Comparison of ENCODE assay signal across 8 mouse cellular contexts in the genomic region with DNA sequence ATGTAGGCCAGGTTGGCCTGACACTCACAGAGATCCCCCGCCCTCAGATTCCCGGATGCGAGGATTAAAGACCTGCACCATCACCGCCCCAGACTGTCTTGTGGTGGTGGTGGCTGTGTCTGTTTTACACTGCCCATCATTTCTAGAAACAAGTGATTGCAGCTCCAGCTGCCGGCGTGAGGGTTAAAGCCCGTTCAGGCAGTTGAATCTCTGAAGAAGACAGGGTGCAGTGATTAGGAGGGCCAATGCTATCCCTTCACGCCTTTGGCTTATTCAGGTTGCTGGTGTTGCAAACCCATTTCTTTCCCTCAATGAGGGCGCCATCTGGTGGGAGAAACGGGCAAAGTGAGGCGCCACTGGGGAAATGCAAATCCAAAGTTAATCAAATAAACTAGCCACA.
A peak's percentile ranks its signal among the peaks of the same experiment; 100 is the strongest.
DNase-seq lines count a peak whose midpoint lies in the region; ATAC-seq and TF ChIP-seq lines count a peak whose summit lies in the region.

No protein-coding gene starts in this region.

- H3K4me3 ChIP-seq in heart, embryonic 12.5 days, result no peak overlapping the region
- H3K4me3 ChIP-seq in cerebellum, adult 2 months (replicated peaks; ENCODE audit: insufficient read depth, low read depth, low read length), result no peak overlapping the region

- H3K27me3 ChIP-seq in heart, embryonic 12.5 days (replicated peaks), result no peaks in the 10 kb centered on the region
- H3K27me3 ChIP-seq in cerebellum, adult 2 months (ENCODE audit: control insufficient read depth, insufficient read depth, low read length), result no peaks in the 10 kb centered on the region

- no peak overlapping the region for H3K9ac ChIP-seq in heart, embryonic 12.5 days

- no peak overlapping the region for H3K27ac ChIP-seq in heart, embryonic 12.5 days (ENCODE audit: poor library complexity, severe bottlenecking)
- H3K27ac ChIP-seq in cerebellum, adult 2 months (ENCODE audit: insufficient read depth, low read length), result no peak overlapping the region

- H3K36me3 ChIP-seq in heart, embryonic 12.5 days, result no peaks in the 10 kb centered on the region

- no peak for TF ChIP-seq POLR2A in cerebellum, adult 2 months (IDR thresholded peaks at IDR 0.05; ENCODE audit: borderline replicate concordance, insufficient read depth, low read length)

- no peaks in the 10 kb centered on the region for H3K9me3 ChIP-seq in heart, embryonic 12.5 days (replicated peaks)

- 23% methylated on average over 11 of the region's 11 CpGs for WGBS in heart, embryonic 12.5 days
- WGBS in cerebellum, adult 2 months, result 34% methylated on average over 11 of the region's 11 CpGs

- H3K4me2 ChIP-seq in heart, embryonic 12.5 days, result no peak overlapping the region

- intact Hi-C loops in left cerebral cortex, postnatal 25 days (cut with DNase I), result no loop called here

- ATAC-seq in heart, embryonic 12.5 days (ENCODE audit: insufficient number of reproducible peaks, low FRiP score), result no peak

- TF ChIP-seq CTCF in cerebellum, adult 2 months (IDR thresholded peaks at IDR 0.05; ENCODE audit: borderline replicate concordance, insufficient read depth, low read depth, low read length), result peak; percentile 73

- DNase-seq in heart, adult 11 months, result peak; percentile 89
- peak; percentile 48 to 74 for DNase-seq in cerebellum, adult 2 months
- peak; percentile 21 to 90 for DNase-seq in frontal cortex, adult 2 months (ENCODE audit: extremely low spot score in 1 of 2, low spot score in 1 of 2)
- DNase-seq in induced T-regulatory cell, adult 2 months (ENCODE audit: low read depth), result peak; percentile 63
- DNase-seq in left cerebral cortex, postnatal 25 days (ENCODE audit: low spot score in 2 of 2), result peak; percentile 78 to 79
- peak; percentile 60 for DNase-seq in naive thymus-derived CD4-positive, alpha-beta T cell, adult 2 months (ENCODE audit: low read depth)
- DNase-seq in spleen, postnatal 14 days (ENCODE audit: low spot score in 2 of 2), result peak; percentile 11 to 29

- no peaks in the 10 kb centered on the region for H3K4me1 ChIP-seq in heart, embryonic 12.5 days (replicated peaks)
- no peaks in the 10 kb centered on the region for H3K4me1 ChIP-seq in cerebellum, adult 2 months (ENCODE audit: control insufficient read depth, insufficient read depth, low read length)

Comparison
In these comparisons a context has a peak if more than half of its experiments do, and no peak if none do; other contexts are left out.
1. DNase-seq: peak in every context shown above with its lines; median percentile 89 in heart, adult 11 months; 78 in left cerebral cortex, postnatal 25 days; 63 in induced T-regulatory cell, adult 2 months; 61 in cerebellum, adult 2 months; 60 in naive thymus-derived CD4-positive, alpha-beta T cell, adult 2 months; 56 in frontal cortex, adult 2 months; 20 in spleen, postnatal 14 days.